Mouse (Mus musculus): Measurements from ENCODE around the gene Nudt8. TPM values are rescaled to one million over a fixed set of nuclear protein-coding genes. Genes with fewer than 3 reads are reported as not detected.
"Not testable (repeated sequence)": the region's sequence is repeated elsewhere in the genome, so short reads cannot be mapped to it uniquely, and the experiment has no call there.

Nudt8 gene
- polyA plus RNA-seq, 1 experiment from 2014 or later = 23.5 TPM

DNA sequence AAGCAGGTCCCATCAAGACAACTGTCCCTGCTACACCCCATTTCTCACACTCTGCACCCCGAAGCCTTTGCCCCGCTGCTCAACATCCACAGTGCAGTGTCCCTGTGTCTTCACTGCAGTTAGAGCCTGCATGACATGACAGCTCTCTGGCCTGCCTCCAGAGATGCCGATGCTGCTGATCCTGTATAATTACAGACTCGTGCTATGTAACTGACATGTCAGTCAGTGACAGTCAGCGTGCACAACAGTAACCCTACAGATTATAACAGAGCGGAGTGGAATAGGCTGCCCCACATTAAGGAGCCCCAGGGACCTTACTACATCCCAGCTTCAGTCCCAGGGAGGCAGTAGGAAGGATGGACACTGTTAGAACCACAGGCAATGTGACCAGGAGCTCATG lies 38.6 kb upstream of the Nudt8 start:
- not testable (repeated sequence) for H3K4me2 ChIP-seq (replicated peaks); DNase-seq (ENCODE audit: low spot score); H3K27me3 ChIP-seq (ENCODE audit: control insufficient read depth, insufficient read depth, low read length); H3K27ac ChIP-seq; H3K4me3 ChIP-seq (replicated peaks; ENCODE audit: low read length); H3K9ac ChIP-seq; ATAC-seq (ENCODE audit: low FRiP score); H3K9me3 ChIP-seq (ENCODE audit: control insufficient read depth, low read length); H3K36me3 ChIP-seq (replicated peaks; ENCODE audit: control insufficient read depth, insufficient read depth); H3K4me1 ChIP-seq (replicated peaks; ENCODE audit: control insufficient read depth, insufficient read depth, low read length)
- 73% methylated on average over 6 of the region's 6 CpGs for WGBS

DNA sequence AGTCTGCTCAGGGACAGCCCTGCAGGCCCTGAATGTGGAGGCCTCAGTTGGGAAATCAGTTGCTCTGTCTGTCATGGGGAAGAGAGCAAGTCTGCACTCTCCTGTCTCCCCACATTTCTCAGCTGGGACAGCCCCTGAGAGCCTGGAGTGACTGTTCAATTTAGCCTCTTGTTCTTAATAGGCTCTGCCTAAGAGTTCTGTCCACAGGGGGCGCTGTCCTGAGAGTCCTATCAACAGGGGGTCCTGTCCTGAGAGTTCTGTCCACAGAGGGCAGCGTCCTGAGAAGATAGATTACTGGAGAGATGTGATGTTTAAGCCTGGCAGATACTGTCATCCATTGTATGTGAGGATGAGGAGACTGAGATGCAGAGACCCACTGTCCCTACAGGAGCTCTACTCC lies 37.9 kb upstream of the Nudt8 start:
- Histone ChIP-seq H3K4me3 (replicated peaks; ENCODE audit: low read length) (no peak overlapping the region), H3K9me3 (ENCODE audit: control insufficient read depth, low read length) (no peaks in the 10 kb centered on the region), H3K36me3 (replicated peaks; ENCODE audit: control insufficient read depth, insufficient read depth) (no peaks in the 10 kb centered on the region), H3K27ac (no peak overlapping the region), H3K4me2 (replicated peaks) (no peak overlapping the region), H3K4me1 (replicated peaks; ENCODE audit: control insufficient read depth, insufficient read depth, low read length) (no peaks in the 10 kb centered on the region), H3K27me3 (ENCODE audit: control insufficient read depth, insufficient read depth, low read length) (no peaks in the 10 kb centered on the region), H3K9ac (no peak overlapping the region)
- no peak for ATAC-seq (ENCODE audit: low FRiP score)
- no peak for DNase-seq (ENCODE audit: low spot score)
- 16% methylated on average over 2 of the region's 2 CpGs for WGBS

DNA sequence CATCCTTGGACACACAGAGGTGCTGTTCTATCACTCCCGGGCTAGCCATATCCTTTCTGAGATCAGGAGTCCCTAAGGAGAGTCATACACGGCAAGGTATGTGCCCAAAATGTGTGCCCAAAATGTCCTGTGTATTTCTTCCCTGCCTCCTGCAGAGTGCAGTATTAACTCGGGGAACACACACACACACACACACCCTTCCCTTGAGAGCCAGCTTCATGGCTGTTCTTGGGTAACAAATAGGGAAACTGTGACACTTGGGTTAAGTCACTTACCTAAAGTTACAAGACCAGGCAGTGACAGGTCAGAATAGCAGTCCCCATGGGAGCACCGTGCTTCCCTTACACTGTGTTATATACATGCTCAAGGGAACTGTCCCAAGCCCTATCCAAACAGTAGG lies 36.4 kb upstream of the Nudt8 start:
- Histone ChIP-seq H3K27me3 (ENCODE audit: control insufficient read depth, insufficient read depth, low read length) (no peaks in the 10 kb centered on the region), H3K4me2 (replicated peaks) (no peak overlapping the region), H3K9ac (no peak overlapping the region), H3K4me3 (replicated peaks; ENCODE audit: low read length) (no peak overlapping the region), H3K4me1 (replicated peaks; ENCODE audit: control insufficient read depth, insufficient read depth, low read length) (no peaks in the 10 kb centered on the region), H3K27ac (no peak overlapping the region), H3K9me3 (ENCODE audit: control insufficient read depth, low read length) (no peaks in the 10 kb centered on the region), H3K36me3 (replicated peaks; ENCODE audit: control insufficient read depth, insufficient read depth) (no peaks in the 10 kb centered on the region)
- WGBS = 77% methylated on average over 4 of the region's 4 CpGs
- ATAC-seq (ENCODE audit: low FRiP score) (no peak), DNase-seq (ENCODE audit: low spot score) (no peak)

DNA sequence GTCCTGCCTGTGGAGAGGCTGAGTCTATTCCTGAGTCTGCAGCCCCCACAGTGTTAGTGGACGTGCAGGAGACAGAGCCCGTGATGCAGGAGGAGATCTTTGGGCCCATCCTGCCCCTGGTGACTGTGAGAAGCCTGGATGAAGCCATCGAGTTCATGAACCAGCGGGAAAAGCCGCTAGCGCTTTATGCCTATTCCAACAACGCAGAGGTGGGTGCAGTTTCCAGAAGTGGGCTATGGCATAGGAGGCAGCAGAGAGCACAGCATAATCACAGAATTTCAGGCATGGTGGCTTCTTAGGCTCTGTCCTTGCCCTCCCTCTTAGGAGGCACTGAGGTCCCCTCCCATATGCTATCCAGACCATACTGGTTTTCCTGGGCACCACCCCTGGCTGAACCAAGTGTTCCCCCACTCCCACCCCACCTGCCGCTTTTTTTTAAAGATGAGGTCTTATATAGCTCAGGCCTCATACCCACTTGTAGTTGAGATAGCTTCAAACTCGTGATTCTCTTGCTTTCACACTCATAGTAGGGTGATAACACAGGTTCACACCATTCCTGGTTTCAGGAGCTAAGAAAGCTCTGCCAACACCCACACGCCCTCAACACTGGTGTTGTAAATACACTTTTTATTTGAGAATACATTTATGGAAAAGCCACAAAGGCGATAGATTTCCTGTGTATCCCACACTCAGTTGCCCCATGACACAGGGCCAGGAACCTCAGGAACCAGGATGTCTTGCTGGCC lies 33.9 kb upstream of the Nudt8 start:
- H3K27me3 ChIP-seq (ENCODE audit: control insufficient read depth, insufficient read depth, low read length) = no peaks in the 10 kb centered on the region
- H3K4me1 ChIP-seq (replicated peaks; ENCODE audit: control insufficient read depth, insufficient read depth, low read length) = no peaks in the 10 kb centered on the region
- no peak overlapping the region for H3K9ac ChIP-seq
- DNase-seq (ENCODE audit: low spot score) (no peak), ATAC-seq (ENCODE audit: low FRiP score) (no peak)
- H3K4me3 ChIP-seq (replicated peaks; ENCODE audit: low read length) = no peak overlapping the region
- H3K36me3 ChIP-seq (replicated peaks; ENCODE audit: control insufficient read depth, insufficient read depth) = no peaks in the 10 kb centered on the region
- H3K9me3 ChIP-seq (ENCODE audit: control insufficient read depth, low read length) = no peaks in the 10 kb centered on the region
- 65% methylated on average over 11 of the region's 11 CpGs for WGBS
- no peak overlapping the region for H3K27ac ChIP-seq
- no peak overlapping the region for H3K4me2 ChIP-seq (replicated peaks)

- Histone ChIP-seq H3K9me3 (ENCODE audit: control insufficient read depth, low read length) (no peaks in the 10 kb centered on the region), H3K27me3 (ENCODE audit: control insufficient read depth, insufficient read depth, low read length) (no peaks in the 10 kb centered on the region), H3K4me3 (replicated peaks; ENCODE audit: low read length) (no peak overlapping the region), H3K9ac (no peak overlapping the region), H3K4me1 (replicated peaks; ENCODE audit: control insufficient read depth, insufficient read depth, low read length) (no peaks in the 10 kb centered on the region), H3K4me2 (replicated peaks) (no peak overlapping the region), H3K27ac (no peak overlapping the region), H3K36me3 (replicated peaks; ENCODE audit: control insufficient read depth, insufficient read depth) (no peaks in the 10 kb centered on the region)
- ATAC-seq (ENCODE audit: low FRiP score) = no peak
- no peak for DNase-seq (ENCODE audit: low spot score)
- 65% methylated on average over 3 of the region's 3 CpGs for whole genome bisulfite sequencing
Observed at GRCm38 (mm10) chr19:3967258-3967657, 33.1 kb upstream of the Nudt8 start.

- Histone ChIP-seq H3K9me3 (ENCODE audit: control insufficient read depth, low read length) (no peaks in the 10 kb centered on the region), H3K4me1 (replicated peaks; ENCODE audit: control insufficient read depth, insufficient read depth, low read length) (no peaks in the 10 kb centered on the region), H3K36me3 (replicated peaks; ENCODE audit: control insufficient read depth, insufficient read depth) (no peaks in the 10 kb centered on the region), H3K4me2 (replicated peaks) (no peak within 1 kb of the TSS), H3K27ac (no peak within 1 kb of the TSS), H3K4me3 (replicated peaks; ENCODE audit: low read length) (no peak within 1 kb of the TSS), H3K27me3 (ENCODE audit: control insufficient read depth, insufficient read depth, low read length) (no peaks in the 10 kb centered on the region), H3K9ac (no peak within 1 kb of the TSS)
- WGBS = 58% methylated on average over 9 of the region's 9 CpGs
- ATAC-seq (ENCODE audit: low FRiP score) (no peak), DNase-seq (ENCODE audit: low spot score) (no peak)
Observed at GRCm38 (mm10) chr19:3972229-3972628, 28.2 kb upstream of the Nudt8 start, which contains the start of gene Aldh3b2. Gene Aldh3b2, plus strand, starts transcription at chr19:3972328.

- H3K27me3 ChIP-seq (ENCODE audit: control insufficient read depth, insufficient read depth, low read length); H3K27ac ChIP-seq; H3K4me3 ChIP-seq (replicated peaks; ENCODE audit: low read length); ATAC-seq (ENCODE audit: low FRiP score); H3K36me3 ChIP-seq (replicated peaks; ENCODE audit: control insufficient read depth, insufficient read depth); H3K9ac ChIP-seq; H3K4me2 ChIP-seq (replicated peaks); H3K9me3 ChIP-seq (ENCODE audit: control insufficient read depth, low read length); H3K4me1 ChIP-seq (replicated peaks; ENCODE audit: control insufficient read depth, insufficient read depth, low read length); DNase-seq (ENCODE audit: low spot score): not testable (repeated sequence)
- 83% methylated on average over 6 of the region's 6 CpGs for WGBS
Observed at GRCm38 (mm10) chr19:3974608-3975007, 25.8 kb upstream of the Nudt8 start.

GRCm38 (mm10) chr19:3975866-3976265 lies 24.5 kb upstream of the Nudt8 start:
- DNase-seq (ENCODE audit: low spot score) (no peak), ATAC-seq (ENCODE audit: low FRiP score) (no peak)
- Histone ChIP-seq H3K36me3 (replicated peaks; ENCODE audit: control insufficient read depth, insufficient read depth) (no peaks in the 10 kb centered on the region), H3K4me3 (replicated peaks; ENCODE audit: low read length) (no peak overlapping the region), H3K9ac (no peak overlapping the region), H3K9me3 (ENCODE audit: control insufficient read depth, low read length) (no peaks in the 10 kb centered on the region), H3K4me2 (replicated peaks) (no peak overlapping the region), H3K27me3 (ENCODE audit: control insufficient read depth, insufficient read depth, low read length) (no peaks in the 10 kb centered on the region), H3K27ac (no peak overlapping the region), H3K4me1 (replicated peaks; ENCODE audit: control insufficient read depth, insufficient read depth, low read length) (no peaks in the 10 kb centered on the region)
- 82% methylated on average over 2 of the region's 2 CpGs for WGBS

GRCm38 (mm10) chr19:3980309-3980708 lies 20.1 kb upstream of the Nudt8 start:
- no peaks in the 10 kb centered on the region for H3K9me3 ChIP-seq (ENCODE audit: control insufficient read depth, low read length)
- DNase-seq (ENCODE audit: low spot score) (peak; percentile 87), ATAC-seq (ENCODE audit: low FRiP score) (0 out of 2 replicates have a peak, but pooled peaks have one; percentile 46)
- no peak overlapping the region for H3K9ac ChIP-seq
- WGBS = 17% methylated on average over 4 of the region's 4 CpGs
- H3K27me3 ChIP-seq (ENCODE audit: control insufficient read depth, insufficient read depth, low read length) = no peaks in the 10 kb centered on the region
- no peak overlapping the region for H3K4me3 ChIP-seq (replicated peaks; ENCODE audit: low read length)
- H3K4me1 ChIP-seq (replicated peaks; ENCODE audit: control insufficient read depth, insufficient read depth, low read length) = no peaks in the 10 kb centered on the region
- H3K36me3 ChIP-seq (replicated peaks; ENCODE audit: control insufficient read depth, insufficient read depth) = no peaks in the 10 kb centered on the region
- H3K27ac ChIP-seq = no peak overlapping the region
- H3K4me2 ChIP-seq (replicated peaks) = no peak overlapping the region

DNA sequence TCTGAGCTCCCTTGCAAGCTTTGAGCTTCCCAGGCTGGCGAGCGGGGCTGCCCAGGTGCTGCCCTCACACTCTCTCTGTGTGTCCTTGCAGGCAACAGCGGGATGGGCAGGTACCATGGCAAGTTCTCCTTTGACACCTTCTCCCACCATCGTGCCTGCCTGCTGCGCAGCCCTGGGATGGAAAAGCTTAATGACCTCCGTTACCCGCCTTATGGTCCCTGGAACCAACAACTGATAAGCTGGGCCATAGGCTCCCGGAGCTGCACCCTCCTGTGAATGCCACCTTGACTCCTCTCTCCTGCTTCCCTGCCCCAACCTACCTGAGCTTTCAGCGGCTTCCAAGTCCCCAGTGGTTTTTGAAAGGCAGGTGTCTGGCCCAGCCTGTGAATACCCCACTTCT lies 19.5 kb upstream of the Nudt8 start:
- H3K9me3 ChIP-seq (ENCODE audit: control insufficient read depth, low read length) = no peaks in the 10 kb centered on the region
- WGBS = 81% methylated on average over 9 of the region's 9 CpGs
- H3K27me3 ChIP-seq (ENCODE audit: control insufficient read depth, insufficient read depth, low read length) = no peaks in the 10 kb centered on the region
- H3K27ac ChIP-seq = no peak overlapping the region
- H3K4me3 ChIP-seq (replicated peaks; ENCODE audit: low read length) = no peak overlapping the region
- no peaks in the 10 kb centered on the region for H3K36me3 ChIP-seq (replicated peaks; ENCODE audit: control insufficient read depth, insufficient read depth)
- DNase-seq (ENCODE audit: low spot score) (no peak), ATAC-seq (ENCODE audit: low FRiP score) (no peak)
- H3K4me1 ChIP-seq (replicated peaks; ENCODE audit: control insufficient read depth, insufficient read depth, low read length) = no peaks in the 10 kb centered on the region
- no peak overlapping the region for H3K9ac ChIP-seq
- H3K4me2 ChIP-seq (replicated peaks) = no peak overlapping the region

Data from hindbrain, embryonic 14.5 days (tissue).